Mouse (Mus musculus): ENCODE data around the gene Masp1.

- no peak for TF ChIP-seq POLR2A (IDR thresholded peaks at IDR 0.05; ENCODE audit: low read depth, low read length)
- TF ChIP-seq CTCF (conservative IDR thresholded peaks at IDR 0.05; ENCODE audit: insufficient read depth, insufficient read length, low read depth, low read length): no peak
These were observed 48.6 kb downstream of the Masp1 start for GRCm38 (mm10) chr16:23472046-23472445.

Data from kidney, adult 2 months (tissue).